Mouse (Mus musculus) heart, postnatal 0 days (tissue): ENCODE measurements at regions not wholly inside any gene's neighbourhood (a gene's known extent, or its start where the extent isn't known, plus 50 kb on each side); places are given as distances from the start of the nearest gene placed in this dataset.

Experiments
- ATAC-seq: fragments of 200-750 bp; cut with Nextera tagmentation; 2 replicates; pipeline ENCODE4 v1.8.0; 2017; ENCODE audit warnings: low read depth, moderate number of reproducible peaks, moderate library complexity; ENCODE audit not compliant: insufficient read depth
- DNase-seq: peaks from one replicate; pipeline ENCODE4 v3.0.0-alpha.2; 2016; ENCODE audit warnings: low spot score
- H3K27ac ChIP-seq: fragments of 300-500 bp; sonication (generic); 2 replicates; pipeline ENCODE4 v1.5.1; 2014; ENCODE audit warnings: low read depth, mild to moderate bottlenecking
- H3K27me3 ChIP-seq: fragments of 300-500 bp; sonication (generic); 2 replicates; pipeline ENCODE4 v1.6.1; 2014; ENCODE audit warnings: low read length, mixed read lengths; ENCODE audit not compliant: control insufficient read depth, insufficient read depth
- H3K36me3 ChIP-seq: fragments of 300-500 bp; sonication (generic); replicated peaks from 2 replicates; pipeline ENCODE4 v1.6.1; 2014; ENCODE audit warnings: low read length, mixed read lengths; ENCODE audit not compliant: control insufficient read depth, insufficient read depth
- H3K4me1 ChIP-seq: fragments of 300-500 bp; sonication (generic); 2 replicates; pipeline ENCODE4 v1.6.1; 2014; ENCODE audit warnings: antibody characterized with exemption; ENCODE audit not compliant: control insufficient read depth, insufficient read depth
- H3K4me2 ChIP-seq: fragments of 300-500 bp; sonication (generic); 2 replicates; pipeline ENCODE4 v1.6.1; 2014; ENCODE audit warnings: low read depth, mild to moderate bottlenecking, low read length, moderate library complexity
- H3K4me3 ChIP-seq: fragments of 300-500 bp; sonication (generic); 2 replicates; pipeline ENCODE4 v1.5.1; 2014; ENCODE audit warnings: low read depth, low read length
- H3K9ac ChIP-seq: fragments of 300-500 bp; sonication (generic); replicated peaks from 2 replicates; pipeline ENCODE4 v1.6.1; 2014; ENCODE audit warnings: low read depth, low read length, mixed read lengths
- H3K9me3 ChIP-seq: fragments of 300-500 bp; sonication (generic); replicated peaks from 2 replicates; pipeline ENCODE4 v1.6.1; 2016; ENCODE audit warnings: low read length; ENCODE audit not compliant: control insufficient read depth
- CTCF ChIP-seq: IDR thresholded peaks from 2 replicates; pipeline ENCODE4 v1.5.1; 2016; ENCODE audit warnings: antibody characterized with exemption, control low read depth, low read depth
- EP300 ChIP-seq: IDR thresholded peaks from 2 replicates; pipeline ENCODE4 v1.6.1; 2016; ENCODE audit warnings: antibody characterized with exemption, low read depth
- WGBS: fragments of 180-500 bp; shearing (Covaris S2); extraction: QIAGEN DNeasy Blood & Tissue Kit; methylation state at CpG from one replicate; pipeline ENCODE4 v1.1.7; 2014; 5-methylcytosine and 5-hydroxymethylcytosine counted together

GRCm38 (mm10) chr1:23189790-23190189 lies 87.7 kb upstream of the 4933415F23Rik start:
- 86% methylated on average over 4 of the region's 4 CpGs for WGBS
- Histone ChIP-seq H3K36me3 (no peaks in the 10 kb centered on the region), H3K27ac (no peak overlapping the region), H3K4me3 (no peak overlapping the region), H3K9me3 (no peaks in the 10 kb centered on the region), H3K9ac (no peak overlapping the region), H3K27me3 (no peaks in the 10 kb centered on the region), H3K4me1 (peaks cover 10% of the 10 kb centered on the region), H3K4me2 (no peak overlapping the region)
- ATAC-seq (no peak), DNase-seq (no peak)
- no peak for TF ChIP-seq CTCF
- TF ChIP-seq EP300, result no peak

GRCm38 (mm10) chr1:23188216-23188615 lies 86.2 kb upstream of the 4933415F23Rik start:
- 12% methylated on average over 5 of the region's 5 CpGs for WGBS
- H3K27me3 ChIP-seq, result no peaks in the 10 kb centered on the region
- no peak overlapping the region for H3K4me3 ChIP-seq
- ATAC-seq, result no peak; the same call in 1 of the 2 replicates
- H3K9me3 ChIP-seq, result no peaks in the 10 kb centered on the region
- H3K4me1 ChIP-seq, result peaks cover 10% of the 10 kb centered on the region
- H3K9ac ChIP-seq, result peak overlapping the region; percentile 38
- TF ChIP-seq CTCF (no peak), EP300 (0 out of 2 replicates have a peak, but pooled peaks have one; percentile 15)
- peak overlapping the region; percentile 92 for H3K27ac ChIP-seq
- H3K4me2 ChIP-seq, result peak overlapping the region; percentile 9; the same call in 1 of the 2 replicates
- H3K36me3 ChIP-seq, result no peaks in the 10 kb centered on the region
- peak; percentile 64 for DNase-seq

GRCm38 (mm10) chr1:23187446-23188206 lies 85.6 kb upstream of the 4933415F23Rik start:
- ATAC-seq, result peak; percentile 94
- 13% methylated on average over 6 of the region's 6 CpGs for WGBS
- Histone ChIP-seq H3K9me3 (no peaks in the 10 kb centered on the region), H3K36me3 (no peaks in the 10 kb centered on the region), H3K4me1 (peaks cover 10% of the 10 kb centered on the region), H3K9ac (peak overlapping the region; percentile 45), H3K27me3 (no peaks in the 10 kb centered on the region), H3K27ac (peak overlapping the region; percentile 92), H3K4me2 (peak overlapping the region; percentile 39), H3K4me3 (no peak overlapping the region)
- peak; percentile 93 for DNase-seq
- TF ChIP-seq EP300, result 0 out of 2 replicates have a peak, but pooled peaks have one; percentile 47
- no peak for TF ChIP-seq CTCF

GRCm38 (mm10) chr1:23184728-23185127 lies 82.7 kb upstream of the 4933415F23Rik start:
- Histone ChIP-seq H3K9me3 (no peaks in the 10 kb centered on the region), H3K4me2 (no peak overlapping the region), H3K27ac (peak overlapping the region; percentile 51), H3K4me1 (peaks cover 10% of the 10 kb centered on the region), H3K36me3 (no peaks in the 10 kb centered on the region), H3K9ac (no peak overlapping the region), H3K27me3 (no peaks in the 10 kb centered on the region), H3K4me3 (no peak overlapping the region)
- DNase-seq (peak; percentile 41), ATAC-seq (peak; percentile 37)
- TF ChIP-seq CTCF (no peak), EP300 (no peak)
- WGBS, result 60% methylated on average over 9 of the region's 9 CpGs

- H3K9ac ChIP-seq, result no peak overlapping the region
- H3K27ac ChIP-seq, result no peak overlapping the region
- no peaks in the 10 kb centered on the region for H3K36me3 ChIP-seq
- H3K4me3 ChIP-seq, result no peak overlapping the region
- ATAC-seq (no peak), DNase-seq (no peak)
- no peak overlapping the region for H3K4me2 ChIP-seq
- no peaks in the 10 kb centered on the region for H3K27me3 ChIP-seq
- H3K9me3 ChIP-seq, result no peaks in the 10 kb centered on the region
- no peak for TF ChIP-seq EP300
- no peak for TF ChIP-seq CTCF
- H3K4me1 ChIP-seq, result peaks cover 5% of the 10 kb centered on the region
These were observed 80.5 kb upstream of the 4933415F23Rik start for GRCm38 (mm10) chr1:23182541-23182940.
